Mouse (Mus musculus) erythroblast, embryonic 14.5 days (primary cell): ENCODE measurements around the gene Ear1.
"Not testable (repeated sequence)": the region's sequence is repeated elsewhere in the genome, so short reads cannot be mapped to it uniquely, and the experiment has no call there.

ENCODE experiments used
- GATA1 ChIP-seq: IDR thresholded peaks from 2 replicates; pipeline ENCODE4 v1.6.1; 2012; ENCODE audit warnings: low read length, inconsistent platforms, mixed read lengths
- TAL1 ChIP-seq: IDR thresholded peaks from 3 replicates; pipeline ENCODE4 v1.6.1; 2012; ENCODE audit warnings: low read length, inconsistent platforms, mixed read lengths

GRCm38 (mm10) chr14:43812458-43812857, 62.9 kb downstream of the Ear1 start:
- TF ChIP-seq TAL1, GATA1: not testable (repeated sequence)
